ENCODE assay signal across 9 mouse cellular contexts in genomic region chr17:7931096-7931990, GRCm38 (mm10). TPM values are rescaled to one million over a fixed set of nuclear protein-coding genes. Genes with fewer than 3 reads are reported as not detected.
DNase-seq lines count a peak whose midpoint lies in the region; ATAC-seq and TF ChIP-seq lines count a peak whose summit lies in the region.
"Had no signal": no experiment of that assay in that cellular context is flagged by ENCODE, and none has a peak within 500 bp of the region (broad histone marks: within the 10 kb centered on the region; RNA-seq: fewer than 3 reads in every experiment).

No protein-coding gene starts in this region.

- TF ChIP-seq CTCF in brain, embryonic 14.5 days (IDR thresholded peaks at IDR 0.05; ENCODE audit: borderline replicate concordance, extremely low read depth, insufficient read depth, insufficient read length), result no peak

- peak overlapping the region; percentile 64 for H3K27ac ChIP-seq in hindbrain, embryonic 10.5 days
- H3K27ac ChIP-seq in hindbrain, embryonic 16.5 days (ENCODE audit: low read depth, low read length), result no peak overlapping the region

- no peak for TF ChIP-seq POLR2A in brain, embryonic 14.5 days (IDR thresholded peaks at IDR 0.05; ENCODE audit: borderline replicate concordance, extremely low read depth, insufficient read depth, insufficient read length, poor library complexity, severe bottlenecking)

- H3K36me3 ChIP-seq in hindbrain, embryonic 10.5 days, result no peaks in the 10 kb centered on the region
- no peaks in the 10 kb centered on the region for H3K36me3 ChIP-seq in hindbrain, embryonic 16.5 days (ENCODE audit: control insufficient read depth, insufficient read depth, low read length)

- H3K4me2 ChIP-seq in hindbrain, embryonic 16.5 days (ENCODE audit: low read length), result no peak overlapping the region

- H3K4me3 ChIP-seq in hindbrain, embryonic 10.5 days, result no peak overlapping the region
- H3K4me3 ChIP-seq in hindbrain, embryonic 16.5 days (ENCODE audit: low read length), result no peak overlapping the region

- no peaks in the 10 kb centered on the region for H3K9me3 ChIP-seq in hindbrain, embryonic 10.5 days
- no peaks in the 10 kb centered on the region for H3K9me3 ChIP-seq in hindbrain, embryonic 16.5 days (ENCODE audit: control insufficient read depth, low read length)

- no peak for ATAC-seq in hindbrain, embryonic 16.5 days

- H3K9ac ChIP-seq in hindbrain, embryonic 16.5 days (ENCODE audit: low read depth, low read length), result no peak overlapping the region

- peak; percentile 22 for DNase-seq in hindbrain, embryonic 10.5 days (ENCODE audit: low spot score)
- peak; percentile 49 for DNase-seq in 416B (ENCODE audit: low read depth)
- peak; percentile 37 for DNase-seq in brain, embryonic 14.5 days (ENCODE audit: low read depth)
- peak; percentile 88 for DNase-seq in induced T-regulatory cell, adult 2 months (ENCODE audit: low read depth)
- DNase-seq in left cerebral cortex, postnatal 4 days, result no peak
- DNase-seq in thymus, postnatal 4 days, result no peak
- DNase-seq in spleen, adult 12 weeks (ENCODE audit: low spot score), result no peak
- DNase-seq: heart, postnatal 4 days had no signal

- no peaks in the 10 kb centered on the region for H3K27me3 ChIP-seq in hindbrain, embryonic 10.5 days (ENCODE audit: insufficient read depth, poor library complexity, severe bottlenecking)
- no peaks in the 10 kb centered on the region for H3K27me3 ChIP-seq in hindbrain, embryonic 16.5 days (replicated peaks; ENCODE audit: control insufficient read depth, insufficient read depth, low read length)

- intact Hi-C loops in left cerebral cortex, postnatal 4 days (cut with DNase I), result no loop called here

- H3K4me1 ChIP-seq in hindbrain, embryonic 10.5 days (replicated peaks), result peaks cover 11% of the 10 kb centered on the region
- H3K4me1 ChIP-seq in hindbrain, embryonic 16.5 days (ENCODE audit: control insufficient read depth, insufficient read depth, low read depth, low read length), result no peaks in the 10 kb centered on the region

- 77% methylated on average over 13 of the region's 13 CpGs for WGBS in hindbrain, embryonic 10.5 days
- 62% methylated on average over 13 of the region's 13 CpGs for WGBS in hindbrain, embryonic 16.5 days

RNA-seq across cellular contexts. Expression of gene Tagap, which starts 5.5 kb away (rescaled TPM):
- polyA plus RNA-seq in hindbrain, embryonic 10.5 days (2016; fragmentation: Nextera tagmentation; extraction: Ambion mirVana), result 0.58 and 0.76 TPM in 2 replicates
- 0.47 and 0.51 TPM in 2 replicates for polyA plus RNA-seq in hindbrain, embryonic 16.5 days (2015; fragmentation: Nextera tagmentation; extraction: Ambion mirVana)
- polyA plus RNA-seq in brain, embryonic 14.5 days (2012; rRNA removed), result 0.25 and 0.37 TPM in 2 replicates
- 1 to 10 TPM; 3.6 to 3.9 TPM for total RNA-seq in left cerebral cortex, postnatal 4 days (2021)

RNA-seq across cellular contexts. Expression of gene Rsph3a, which starts 14.1 kb away (rescaled TPM):
- polyA plus RNA-seq in hindbrain, embryonic 10.5 days (2016; fragmentation: Nextera tagmentation; extraction: Ambion mirVana), result 60.2 and 61.8 TPM in 2 replicates
- 72.3 and 77.7 TPM in 2 replicates for polyA plus RNA-seq in hindbrain, embryonic 16.5 days (2015; fragmentation: Nextera tagmentation; extraction: Ambion mirVana)
- 55.0 and 58.5 TPM in 2 replicates for polyA plus RNA-seq in brain, embryonic 14.5 days (2012; rRNA removed)
- 10 to 100 TPM; 47.3 TPM for total RNA-seq in left cerebral cortex, postnatal 4 days (2021)

Comparison
In these comparisons a context has a peak if more than half of its experiments do, and no peak if none do; other contexts are left out.
1. DNase-seq: peak in hindbrain, embryonic 10.5 days (single experiment), 416B (single experiment), brain, embryonic 14.5 days (single experiment) and induced T-regulatory cell, adult 2 months (single experiment); none in left cerebral cortex, postnatal 4 days (single experiment), thymus, postnatal 4 days (single experiment) and spleen, adult 12 weeks (single experiment).